Mouse (Mus musculus): Measurements from ENCODE around the gene Eif5.
"Not testable (repeated sequence)": the region's sequence is repeated elsewhere in the genome, so short reads cannot be mapped to it uniquely, and the experiment has no call there.

The Eif5 gene

DNA sequence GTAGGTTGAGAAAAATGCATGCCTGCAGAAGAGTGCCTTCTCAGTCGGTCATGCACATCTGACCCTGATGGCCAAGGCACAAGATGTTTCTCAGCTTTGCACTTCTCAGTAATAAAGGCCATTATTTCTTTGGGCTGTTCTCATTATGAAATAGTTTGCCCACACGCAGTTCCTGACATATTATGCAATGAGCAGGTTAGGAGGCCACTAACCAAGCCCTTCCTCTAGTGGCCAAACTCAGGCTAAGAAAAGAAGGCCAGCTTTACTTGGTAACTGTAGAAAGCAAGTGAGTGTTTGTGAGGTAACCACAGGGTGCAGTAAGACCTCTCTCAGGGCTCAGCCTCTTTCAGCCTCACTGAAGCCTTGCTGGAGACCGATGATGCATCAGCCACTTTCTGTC lies 12.9 kb upstream of the Eif5 start:
- DNase-seq (ENCODE audit: low spot score): peak; percentile 43

DNA sequence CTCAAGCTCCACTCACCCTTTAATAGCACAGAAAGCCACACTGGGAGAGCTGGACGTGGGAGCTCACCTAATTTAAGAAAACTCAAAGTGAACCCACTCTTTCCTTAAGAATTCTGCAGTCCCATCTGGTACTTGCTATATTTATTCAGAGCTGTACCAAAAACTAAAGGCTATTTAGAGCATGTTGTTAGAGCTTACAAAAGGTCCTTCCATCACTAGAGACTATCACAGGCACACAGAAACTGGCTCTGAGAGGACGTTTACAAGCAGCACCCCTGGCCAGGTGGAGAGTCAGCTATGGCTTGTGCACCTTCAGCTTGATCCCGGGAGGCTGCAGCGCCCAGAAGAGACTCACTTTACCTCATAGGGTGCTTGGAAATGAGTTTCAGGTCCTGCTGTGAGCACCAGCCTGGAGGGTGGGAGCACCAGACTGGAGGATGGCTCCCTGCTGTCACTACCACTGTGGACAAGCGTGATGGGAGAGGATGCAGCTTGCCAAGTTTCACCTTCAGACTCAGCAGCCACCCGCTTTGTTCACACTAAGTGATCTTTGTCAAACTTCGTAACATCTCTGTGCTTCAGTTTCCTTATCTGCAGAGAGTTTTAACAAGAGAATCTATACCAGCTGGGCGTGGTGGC lies 10.1 kb upstream of the Eif5 start:
- no peak for DNase-seq (ENCODE audit: low spot score)

DNA sequence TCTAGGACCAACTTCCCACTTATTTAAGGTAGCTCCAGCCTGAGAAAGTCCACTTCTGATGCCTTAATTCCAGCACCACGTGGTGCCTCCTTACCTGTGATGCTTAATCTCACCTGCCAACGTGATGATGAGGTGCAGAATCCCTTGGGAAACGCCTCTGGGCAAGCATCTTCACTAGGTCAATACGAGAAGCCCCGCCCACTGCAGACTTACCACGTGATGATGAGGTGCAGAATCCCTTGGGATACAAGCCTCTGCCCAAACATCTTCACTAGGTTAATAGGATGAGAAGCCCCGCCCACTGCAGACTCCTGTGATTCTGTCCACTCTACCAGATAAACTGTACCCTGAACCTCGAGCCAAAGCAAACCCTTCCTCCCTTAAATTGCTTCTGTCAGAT lies 8.6 kb upstream of the Eif5 start:
- DNase-seq (ENCODE audit: low spot score): no peak

DNA sequence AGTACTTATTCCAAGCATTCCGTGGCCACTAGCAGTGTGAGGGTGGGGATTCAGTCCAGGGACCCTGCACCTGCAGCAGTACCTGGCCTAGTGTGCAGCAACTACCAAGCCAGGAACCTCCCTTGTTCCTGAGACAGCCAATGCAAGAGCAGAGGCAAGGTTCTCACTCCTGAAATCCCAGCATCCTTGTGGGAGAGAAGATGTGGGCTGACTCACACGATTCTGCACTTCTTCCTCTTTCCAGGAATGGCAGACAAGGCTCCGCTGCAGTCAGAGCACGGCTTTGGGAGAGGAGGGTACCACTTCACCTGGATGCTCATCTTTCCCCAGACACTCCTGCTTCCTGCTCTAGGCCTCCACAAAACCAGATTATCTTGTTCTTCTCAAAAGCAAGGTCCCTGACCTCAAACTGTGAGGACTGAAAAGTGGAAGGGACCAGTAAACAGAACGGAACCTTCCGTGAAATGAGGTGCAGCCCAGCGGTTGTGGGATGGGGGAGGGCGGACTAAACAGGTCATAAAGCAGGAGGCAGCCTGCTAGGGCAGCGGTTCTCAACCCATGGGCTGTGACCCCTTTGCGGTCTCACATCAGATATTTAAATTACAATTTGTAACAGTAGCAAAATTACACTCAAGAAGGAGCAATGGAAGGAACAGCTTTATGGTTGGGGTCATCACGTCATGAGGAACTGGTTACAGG lies 4.6 kb upstream of the Eif5 start:
- no peak for DNase-seq (ENCODE audit: low spot score)

DNA sequence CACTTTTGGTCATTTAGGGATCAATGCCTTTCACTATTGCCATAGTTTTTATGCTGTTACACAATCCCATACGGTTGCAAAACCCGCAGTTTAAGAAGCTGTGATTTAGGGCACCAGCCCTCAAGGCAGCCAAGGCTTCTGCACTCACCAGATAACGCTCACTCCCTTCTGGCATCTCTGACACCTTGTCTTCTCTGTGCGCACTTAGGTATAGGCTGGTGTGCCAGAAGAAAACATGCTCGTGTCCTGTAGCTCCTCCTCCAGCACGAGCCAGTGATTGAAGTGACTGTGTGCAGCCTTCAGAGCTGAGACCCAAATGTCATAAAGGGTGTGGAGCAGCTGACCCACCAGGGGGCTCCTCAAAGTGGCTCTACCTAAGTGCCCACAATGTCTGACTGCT lies 2.5 kb upstream of the Eif5 start:
- peak; percentile 13 for DNase-seq (ENCODE audit: low spot score)

- DNase-seq (ENCODE audit: low spot score): peak; percentile 53
These were observed 2.1 kb upstream of the Eif5 start for GRCm38 (mm10) chr12:111535762-111536161.

DNA sequence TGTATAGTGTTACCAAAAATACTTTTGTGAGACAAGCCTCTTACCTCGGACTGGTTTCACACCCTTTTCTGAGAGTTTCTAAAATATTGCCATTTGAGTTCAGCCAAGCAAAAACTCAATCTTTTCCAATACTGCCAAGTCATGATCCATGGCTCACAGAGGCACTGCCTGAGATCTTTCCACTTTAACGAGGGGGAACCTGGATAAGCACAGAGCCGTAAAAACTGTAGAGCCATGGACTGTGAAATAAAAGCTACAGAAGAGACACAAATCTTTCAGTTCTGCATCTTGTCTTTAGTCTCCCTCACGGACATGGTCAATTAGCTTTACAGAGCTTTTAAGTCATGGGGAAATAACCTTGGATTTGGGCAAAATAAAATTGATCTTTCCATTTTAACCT lies 1.1 kb upstream of the Eif5 start:
- DNase-seq (ENCODE audit: low spot score): no peak

- DNase-seq (ENCODE audit: low spot score): peak; percentile 13
These were observed 475 bp upstream of the Eif5 start for GRCm38 (mm10) chr12:111537341-111537740.

DNA sequence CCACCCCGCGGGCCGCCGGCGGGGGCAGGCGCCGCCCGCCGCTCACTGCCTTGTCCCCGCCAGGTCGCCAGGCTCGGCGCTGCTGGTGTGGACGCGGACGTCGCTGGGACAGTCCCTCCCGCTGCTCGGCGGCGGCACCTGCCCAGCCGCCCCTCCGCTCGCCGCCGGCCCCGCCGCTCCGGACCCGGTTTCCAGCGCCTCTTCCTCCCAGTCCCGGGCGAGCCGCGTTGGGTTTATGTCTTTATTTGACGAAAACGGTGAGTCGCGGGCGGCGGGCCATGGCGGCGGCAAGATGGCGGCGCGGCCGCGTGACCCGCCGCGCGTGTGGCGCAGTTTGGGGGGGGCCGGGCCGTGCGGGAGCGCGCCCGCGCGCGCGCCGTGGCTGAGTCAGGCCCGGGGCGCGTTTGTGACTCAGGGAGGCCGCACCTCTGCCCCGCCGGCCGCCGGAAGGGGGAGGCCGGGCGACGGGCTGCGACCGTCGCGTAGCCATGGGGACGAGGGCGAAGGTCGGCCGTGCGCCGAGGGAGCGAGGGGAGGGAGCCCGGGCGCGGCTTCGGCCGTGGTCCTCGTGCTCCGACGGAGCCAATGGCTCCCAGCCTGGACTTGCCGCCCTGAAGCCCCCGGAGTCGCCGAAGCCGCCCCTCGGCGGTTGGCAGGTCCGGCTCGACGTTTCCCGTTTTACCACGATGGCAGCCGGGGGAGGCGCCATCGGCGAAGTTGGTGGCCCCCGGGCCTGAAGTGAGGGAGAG lies 650 bp downstream of the Eif5 start:
- DNase-seq (ENCODE audit: low spot score): peak; percentile 81

DNA sequence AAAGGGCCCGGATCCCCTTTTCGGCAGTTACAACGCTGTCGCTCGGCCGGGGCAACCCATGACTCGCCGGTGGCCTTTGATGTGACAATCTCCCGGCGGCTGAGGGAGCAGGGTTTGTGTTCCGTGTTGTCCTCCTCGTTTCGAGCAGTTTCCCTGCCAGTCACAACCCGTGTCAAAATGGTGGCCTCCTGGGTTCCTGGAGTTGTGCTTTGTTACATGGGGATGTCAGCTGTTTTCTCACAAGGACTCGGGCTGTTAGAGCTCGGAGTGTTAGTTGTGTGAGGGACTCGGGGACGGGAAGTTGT lies 1.2 kb downstream of the Eif5 start:
- DNase-seq (ENCODE audit: low spot score): no peak

DNA sequence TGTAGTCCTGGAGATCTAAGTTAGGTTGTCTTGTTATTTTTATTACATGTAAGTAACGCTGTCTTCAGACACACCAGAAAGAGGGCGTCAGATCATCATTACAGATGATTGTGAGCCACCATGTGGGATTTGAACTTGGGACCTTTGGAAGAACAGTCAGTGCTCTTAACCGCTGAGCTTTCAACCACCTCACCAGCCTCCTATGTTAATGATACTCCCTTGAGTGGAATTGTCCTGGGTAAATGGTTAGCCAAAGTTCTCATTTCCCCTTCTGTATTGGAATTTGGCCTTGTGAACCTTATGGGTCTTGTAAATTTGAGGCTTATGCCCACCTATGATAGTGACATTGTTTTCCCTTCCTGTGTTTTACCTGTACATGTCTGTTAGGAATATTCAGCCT lies 9.3 kb downstream of the Eif5 start:
- DNase-seq (ENCODE audit: low spot score): no peak

GRCm38 (mm10) chr12:111548555-111549289 lies 10.9 kb downstream of the Eif5 start:
- no peak for DNase-seq (ENCODE audit: low spot score)

DNA sequence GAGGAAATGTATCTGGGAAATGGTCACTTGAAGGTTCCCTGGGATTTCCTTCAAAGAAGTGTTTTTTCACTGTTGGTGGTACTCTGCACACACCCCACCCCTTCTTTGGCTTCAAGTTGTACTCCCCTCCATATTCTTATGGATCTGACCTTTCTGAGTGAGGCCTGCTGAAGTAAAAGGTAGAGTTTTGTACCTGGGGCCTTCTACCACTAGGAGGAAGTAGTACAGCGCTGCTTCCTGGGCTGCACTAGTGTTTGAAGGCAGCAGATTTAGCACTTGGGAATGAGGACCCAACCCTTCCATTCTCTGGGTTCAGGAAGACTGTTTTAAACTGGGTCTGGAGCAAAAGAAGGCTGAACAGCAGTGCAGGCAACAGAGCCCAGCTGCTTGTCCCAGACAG lies 12.9 kb downstream of the Eif5 start:
- DNase-seq (ENCODE audit: low spot score): no peak

DNA sequence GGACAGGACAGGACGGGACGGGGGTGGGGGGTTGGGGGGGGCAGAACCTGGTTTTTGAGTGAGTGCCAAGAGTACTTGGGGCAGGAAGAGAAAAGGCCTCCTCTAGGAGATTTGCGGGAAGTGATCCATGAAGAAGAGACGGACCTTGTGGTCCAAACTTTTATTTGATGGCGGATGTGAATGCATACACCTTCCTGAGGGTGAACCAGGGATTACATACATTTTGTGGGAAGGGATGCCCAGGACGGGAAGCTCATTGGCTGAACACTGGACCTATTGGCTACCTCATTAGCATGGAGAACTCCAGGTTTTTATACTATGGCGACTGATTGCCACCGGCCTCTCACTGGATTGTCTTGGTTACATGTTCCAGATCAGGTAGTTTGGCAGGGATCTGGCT lies 14.5 kb downstream of the Eif5 start:
- no peak for DNase-seq (ENCODE audit: low spot score)

- DNase-seq (ENCODE audit: low spot score): no peak
These were observed 17.5 kb downstream of the Eif5 start for GRCm38 (mm10) chr12:111555357-111555756.

DNA sequence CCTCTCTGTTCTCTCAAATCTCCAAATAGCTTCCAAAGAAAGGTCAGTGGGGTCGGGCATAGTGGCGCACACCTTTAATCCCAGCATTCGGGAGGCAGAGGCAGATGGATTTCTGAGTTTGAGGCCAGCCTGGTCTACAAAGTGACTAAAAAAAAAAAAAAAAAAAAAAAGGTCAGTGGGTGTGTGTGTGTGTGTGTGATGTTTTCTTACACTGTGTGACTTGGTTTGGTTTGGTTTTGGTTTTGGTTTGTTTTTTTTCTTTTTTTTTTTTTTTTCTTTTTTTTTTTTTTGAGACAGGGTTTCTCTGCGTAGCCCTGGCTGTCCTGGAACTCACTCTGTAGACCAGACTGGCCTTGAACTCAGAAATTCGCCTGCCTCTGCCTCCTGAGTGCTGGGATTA lies 18.1 kb downstream of the Eif5 start:
- not testable (repeated sequence) for DNase-seq (ENCODE audit: low spot score)

GRCm38 (mm10) chr12:111557538-111557937 lies 19.7 kb downstream of the Eif5 start:
- no peak for DNase-seq (ENCODE audit: low spot score)

DNA sequence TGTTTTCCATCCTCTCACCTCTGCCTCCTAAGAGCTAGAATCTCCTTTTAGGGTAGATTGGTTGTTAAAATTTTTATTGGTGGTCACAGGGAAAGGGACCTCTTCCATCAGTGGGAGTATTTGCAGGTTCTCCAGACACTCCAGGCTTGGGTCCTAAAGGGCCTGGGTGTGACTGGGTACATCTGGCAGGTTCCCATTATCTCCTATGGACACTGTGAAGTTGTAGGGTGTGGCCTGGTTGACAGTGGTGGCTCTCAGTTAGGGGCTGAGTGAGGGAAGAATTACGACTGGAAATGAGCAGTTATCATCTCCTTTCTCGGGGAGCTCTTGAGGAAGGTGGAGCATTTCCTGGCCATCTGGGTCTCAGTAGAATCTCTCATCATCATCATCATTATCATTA lies 20.8 kb downstream of the Eif5 start:
- no peak for DNase-seq (ENCODE audit: low spot score)

DNA sequence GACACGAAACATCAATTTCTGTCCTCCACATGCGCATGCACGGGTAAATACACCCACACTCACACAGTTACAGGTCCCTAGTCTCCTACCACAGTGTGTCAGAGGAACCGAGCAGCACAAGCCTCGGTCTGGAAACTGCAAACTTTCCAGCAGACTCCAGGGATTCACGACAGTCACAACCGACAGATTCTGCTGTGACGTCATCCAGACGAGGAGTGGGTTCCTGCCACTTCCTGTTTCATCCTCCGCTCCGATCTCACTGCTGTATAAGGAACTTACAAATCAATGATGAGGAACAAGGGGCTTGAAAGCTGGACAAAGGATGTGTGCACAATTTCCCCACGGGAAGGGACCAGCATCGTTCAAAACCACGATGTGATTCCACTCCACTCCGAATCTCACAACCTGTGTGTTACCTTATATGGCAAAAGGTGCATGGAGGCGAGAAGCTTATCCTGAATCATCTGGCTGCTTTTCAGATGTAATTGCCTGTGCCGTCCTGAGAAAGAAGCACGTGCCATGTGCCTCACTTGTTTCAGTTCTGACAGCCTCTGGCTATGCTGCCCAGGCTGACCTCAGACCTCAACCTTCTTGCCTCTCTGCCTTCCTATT lies 21.9 kb downstream of the Eif5 start:
- DNase-seq (ENCODE audit: low spot score): peak; percentile 46

- DNase-seq (ENCODE audit: low spot score): no peak
These were observed 22.5 kb downstream of the Eif5 start for GRCm38 (mm10) chr12:111560286-111560685.

DNA sequence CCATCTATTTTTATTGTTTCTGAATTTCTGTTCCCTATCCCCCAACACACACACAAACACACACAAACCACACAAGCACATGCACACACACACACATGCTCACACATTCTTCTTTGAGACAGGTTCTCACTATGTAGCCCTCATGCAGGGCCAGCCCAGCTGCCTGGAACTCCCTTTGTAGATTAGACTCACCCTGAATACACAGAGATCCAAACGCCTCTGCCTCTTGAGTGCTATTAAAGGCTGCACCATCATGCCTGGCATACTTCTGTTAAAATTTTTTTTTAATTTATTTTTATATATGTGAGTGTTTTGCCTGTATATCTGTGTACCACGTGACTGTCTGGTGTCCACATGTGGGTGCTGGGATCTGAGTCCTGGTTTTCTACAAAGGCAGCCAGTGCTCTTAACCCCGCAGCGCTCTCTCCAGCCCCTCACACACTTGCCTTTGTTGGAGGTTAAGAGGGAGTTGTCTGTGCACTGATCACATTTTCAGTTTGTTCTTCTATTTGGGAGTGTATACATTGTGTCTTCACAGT lies 24.5 kb downstream of the Eif5 start:
- no peak for DNase-seq (ENCODE audit: low spot score)

DNA sequence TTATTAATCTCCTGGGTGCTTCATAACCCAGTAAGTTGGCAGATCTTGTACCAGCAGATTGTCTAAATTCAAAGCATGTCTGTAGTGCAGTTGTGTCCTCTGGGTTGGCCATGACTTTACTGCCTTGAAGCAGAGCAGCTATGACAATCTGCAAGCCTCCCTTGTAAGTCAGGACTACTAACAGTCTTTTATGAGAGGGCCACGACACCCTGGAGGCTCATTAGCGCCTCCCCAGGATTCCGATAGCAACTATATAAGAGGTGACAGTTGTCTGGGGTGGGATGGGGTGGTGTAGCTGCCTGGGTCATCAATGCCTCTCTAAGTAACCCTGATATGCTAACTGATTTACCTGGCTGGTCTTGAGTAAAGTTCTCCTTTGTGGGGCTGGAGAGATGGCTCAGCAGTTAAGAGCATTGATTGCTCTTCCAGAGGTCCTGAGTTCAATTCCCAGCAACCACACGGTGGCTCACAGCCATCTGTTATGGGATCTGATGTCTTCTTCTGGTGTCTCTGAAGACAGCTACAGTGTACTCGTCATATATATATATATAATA lies 25.3 kb downstream of the Eif5 start:
- no peak for DNase-seq (ENCODE audit: low spot score)

Measured in lung, postnatal 25 days (tissue).